Mouse (Mus musculus): ENCODE measurements around the gene Cul9. TPM values are rescaled to one million over a fixed set of nuclear protein-coding genes. Genes with fewer than 3 reads are reported as not detected.

Cul9 gene
- polyA plus RNA-seq, 1 experiment = 22.0 TPM

- TF ChIP-seq CTCF (IDR thresholded peaks at IDR 0.05; ENCODE audit: borderline replicate concordance, control insufficient read depth, extremely low read depth, insufficient read depth, low read length, poor library complexity) (no peak), POLR2A (IDR thresholded peaks at IDR 0.05; ENCODE audit: control insufficient read depth, extremely low read depth, insufficient read depth, low read length, poor library complexity) (no peak)
- Histone ChIP-seq H3K27ac (ENCODE audit: control insufficient read depth, insufficient read depth, low read length) (no peak overlapping the region), H3K27me3 (ENCODE audit: control insufficient read depth, insufficient read depth, low read length) (peaks cover 20% of the 10 kb centered on the region; the same call in 1 of the 2 replicates), H3K36me3 (ENCODE audit: control insufficient read depth, insufficient read depth, low read length) (no peaks in the 10 kb centered on the region), H3K4me1 (replicated peaks; ENCODE audit: control insufficient read depth, insufficient read depth, low read length) (no peaks in the 10 kb centered on the region; the same call in 1 of the 2 replicates), H3K4me3 (ENCODE audit: control insufficient read depth, insufficient read depth, low read length) (no peak overlapping the region)
- DNase-seq = no peak
- 9% methylated on average over 9 of the region's 9 CpGs for WGBS
These were observed 91.6 kb downstream of the Cul9 start for GRCm38 (mm10) chr17:46454539-46454938.

GRCm38 (mm10) chr17:46453970-46454411 lies 92.2 kb downstream of the Cul9 start:
- no peak for DNase-seq
- Histone ChIP-seq H3K4me3 (ENCODE audit: control insufficient read depth, insufficient read depth, low read length) (no peak overlapping the region), H3K4me1 (replicated peaks; ENCODE audit: control insufficient read depth, insufficient read depth, low read length) (no peaks in the 10 kb centered on the region; the same call in 1 of the 2 replicates), H3K27ac (ENCODE audit: control insufficient read depth, insufficient read depth, low read length) (no peak overlapping the region), H3K27me3 (ENCODE audit: control insufficient read depth, insufficient read depth, low read length) (peaks cover 20% of the 10 kb centered on the region; the same call in 1 of the 2 replicates), H3K36me3 (ENCODE audit: control insufficient read depth, insufficient read depth, low read length) (no peaks in the 10 kb centered on the region)
- TF ChIP-seq POLR2A (IDR thresholded peaks at IDR 0.05; ENCODE audit: control insufficient read depth, extremely low read depth, insufficient read depth, low read length, poor library complexity) (no peak), CTCF (IDR thresholded peaks at IDR 0.05; ENCODE audit: borderline replicate concordance, control insufficient read depth, extremely low read depth, insufficient read depth, low read length, poor library complexity) (no peak)
- 12% methylated on average over 26 of the region's 26 CpGs for WGBS

- no peak for DNase-seq
- peaks cover 20% of the 10 kb centered on the region; the same call in 1 of the 2 replicates for H3K27me3 ChIP-seq (ENCODE audit: control insufficient read depth, insufficient read depth, low read length)
- no peaks in the 10 kb centered on the region; the same call in 1 of the 2 replicates for H3K4me1 ChIP-seq (replicated peaks; ENCODE audit: control insufficient read depth, insufficient read depth, low read length)
- H3K36me3 ChIP-seq (ENCODE audit: control insufficient read depth, insufficient read depth, low read length) = no peaks in the 10 kb centered on the region
- 20% methylated on average over 13 of the region's 13 CpGs for WGBS
- no peak overlapping the region for H3K4me3 ChIP-seq (ENCODE audit: control insufficient read depth, insufficient read depth, low read length)
- H3K27ac ChIP-seq (ENCODE audit: control insufficient read depth, insufficient read depth, low read length) = no peak overlapping the region
- no peak for TF ChIP-seq POLR2A (IDR thresholded peaks at IDR 0.05; ENCODE audit: control insufficient read depth, extremely low read depth, insufficient read depth, low read length, poor library complexity)
- no peak for TF ChIP-seq CTCF (IDR thresholded peaks at IDR 0.05; ENCODE audit: borderline replicate concordance, control insufficient read depth, extremely low read depth, insufficient read depth, low read length, poor library complexity)
These were observed 92.8 kb downstream of the Cul9 start for GRCm38 (mm10) chr17:46453302-46453948.

GRCm38 (mm10) chr17:46452683-46453082 lies 93.5 kb downstream of the Cul9 start:
- Histone ChIP-seq H3K27ac (ENCODE audit: control insufficient read depth, insufficient read depth, low read length) (no peak overlapping the region), H3K4me1 (replicated peaks; ENCODE audit: control insufficient read depth, insufficient read depth, low read length) (no peaks in the 10 kb centered on the region; the same call in 1 of the 2 replicates), H3K4me3 (ENCODE audit: control insufficient read depth, insufficient read depth, low read length) (no peak overlapping the region), H3K36me3 (ENCODE audit: control insufficient read depth, insufficient read depth, low read length) (no peaks in the 10 kb centered on the region), H3K27me3 (ENCODE audit: control insufficient read depth, insufficient read depth, low read length) (peaks cover 20% of the 10 kb centered on the region; the same call in 1 of the 2 replicates)
- TF ChIP-seq CTCF (IDR thresholded peaks at IDR 0.05; ENCODE audit: borderline replicate concordance, control insufficient read depth, extremely low read depth, insufficient read depth, low read length, poor library complexity) = no peak
- no peak for TF ChIP-seq POLR2A (IDR thresholded peaks at IDR 0.05; ENCODE audit: control insufficient read depth, extremely low read depth, insufficient read depth, low read length, poor library complexity)
- WGBS = 63% methylated on average over 5 of the region's 5 CpGs
- DNase-seq = no peak

Other genes with a start within 250 kb of the Cul9 start
- gene Dlk2, start 249.0 kb downstream of the Cul9 start, polyA plus RNA-seq (2012; rRNA removed) = 8.5 and 11.3 TPM in 2 replicates
- 31.8 and 33.4 TPM in 2 replicates for gene Abcc10, start 218.0 kb downstream of the Cul9 start, polyA plus RNA-seq (2012; rRNA removed)
- 18.3 and 20.7 TPM in 2 replicates for gene Zfp318, start 162.7 kb downstream of the Cul9 start, polyA plus RNA-seq (2012; rRNA removed)
- 348 and 429 TPM in 2 replicates for gene Crip3, start 117.5 kb downstream of the Cul9 start, polyA plus RNA-seq (2012; rRNA removed)
- 1.2 and 3.3 TPM in 2 replicates for gene Slc22a7, start 107.9 kb downstream of the Cul9 start, polyA plus RNA-seq (2012; rRNA removed)
- 1.0 and 1.1 TPM in 2 replicates for gene Ttbk1, start 58.7 kb downstream of the Cul9 start, polyA plus RNA-seq (2012; rRNA removed)
- gene Dnph1, start 49.7 kb downstream of the Cul9 start, polyA plus RNA-seq (2012; rRNA removed) = 14.0 and 17.7 TPM in 2 replicates
- 297 and 310 TPM in 2 replicates for gene Srf, start 9.8 kb upstream of the Cul9 start, polyA plus RNA-seq (2012; rRNA removed)
- gene Ptk7, start 83.1 kb upstream of the Cul9 start, polyA plus RNA-seq (2012; rRNA removed) = 11.9 and 15.8 TPM in 2 replicates
- gene Klc4, start 99.6 kb upstream of the Cul9 start, polyA plus RNA-seq (2012; rRNA removed) = 22.6 and 24.0 TPM in 2 replicates
- gene Mrpl2, start 99.8 kb upstream of the Cul9 start, polyA plus RNA-seq (2012; rRNA removed) = 68.3 and 91.0 TPM in 2 replicates
- 47.9 and 50.1 TPM in 2 replicates for gene Cul7, start 103.9 kb upstream of the Cul9 start, polyA plus RNA-seq (2012; rRNA removed)
- gene Rrp36, start 128.0 kb upstream of the Cul9 start, polyA plus RNA-seq (2012; rRNA removed) = 43.8 and 47.8 TPM in 2 replicates
- gene Mea1, start 132.4 kb upstream of the Cul9 start, polyA plus RNA-seq (2012; rRNA removed) = 47.8 and 55.7 TPM in 2 replicates
- gene Klhdc3, start 134.5 kb upstream of the Cul9 start, polyA plus RNA-seq (2012; rRNA removed) = 116 and 124 TPM in 2 replicates
- gene Ppp2r5d, start 158.7 kb upstream of the Cul9 start, polyA plus RNA-seq (2012; rRNA removed) = 113 and 117 TPM in 2 replicates
- 105 and 113 TPM in 2 replicates for gene Pex6, start 165.1 kb upstream of the Cul9 start, polyA plus RNA-seq (2012; rRNA removed)
- gene Gnmt, start 182.8 kb upstream of the Cul9 start, polyA plus RNA-seq (2012; rRNA removed) = 4.4 and 10.6 TPM in 2 replicates
- gene Cnpy3, start 205.8 kb upstream of the Cul9 start, polyA plus RNA-seq (2012; rRNA removed) = 61.5 and 67.1 TPM in 2 replicates
- 126 and 163 TPM in 2 replicates for gene Ptcra, start 217.3 kb upstream of the Cul9 start, polyA plus RNA-seq (2012; rRNA removed)
- gene 2310039H08Rik, start 226.2 kb upstream of the Cul9 start, polyA plus RNA-seq (2012; rRNA removed) = 106 TPM in 2 replicates
- gene Rpl7l1, start 236.3 kb upstream of the Cul9 start, polyA plus RNA-seq (2012; rRNA removed) = 30.7 and 33.8 TPM in 2 replicates

All from thymus, adult 2 months (tissue).